Mouse (Mus musculus) adipocyte (in vitro differentiated cells): ENCODE results near the gene Mrps10.
A peak's percentile ranks its signal among the peaks of the same experiment; 100 is the strongest.
"Not testable (repeated sequence)": the region's sequence is repeated elsewhere in the genome, so short reads cannot be mapped to it uniquely, and the experiment has no call there.

Experiments used
- DNase-seq: peaks from one replicate; pipeline ENCODE4 v3.0.0-alpha.2; 2016; ENCODE audit warnings: low spot score

Gene Mrps10

GRCm38 (mm10) chr17:47381917-47382316 is 13.2 kb downstream of the Mrps10 start:
- DNase-seq, result no peak

- peak; percentile 46 for DNase-seq
Observed at GRCm38 (mm10) chr17:47383266-47383665, 14.6 kb downstream of the Mrps10 start.

GRCm38 (mm10) chr17:47384064-47384463 is 15.4 kb downstream of the Mrps10 start:
- no peak for DNase-seq

- DNase-seq, result no peak
Observed at GRCm38 (mm10) chr17:47385145-47385544, 16.5 kb downstream of the Mrps10 start, which contains the start of gene Guca1b. Gene Guca1b (plus strand): TSS chr17:47385393.

- DNase-seq, result no peak
Observed at GRCm38 (mm10) chr17:47386649-47387048, 18.0 kb downstream of the Mrps10 start.

- no peak for DNase-seq
Observed at GRCm38 (mm10) chr17:47394223-47394869, 25.7 kb downstream of the Mrps10 start.

- no peak for DNase-seq
Observed at GRCm38 (mm10) chr17:47395376-47395913, 26.8 kb downstream of the Mrps10 start.

GRCm38 (mm10) chr17:47399091-47399490 is 30.4 kb downstream of the Mrps10 start:
- no peak for DNase-seq

- no peak for DNase-seq
Observed at GRCm38 (mm10) chr17:47400451-47400850, 31.8 kb downstream of the Mrps10 start, which contains the start of gene Guca1a. Gene Guca1a (minus strand): TSS chr17:47400584.

GRCm38 (mm10) chr17:47407717-47408557 is 39.2 kb downstream of the Mrps10 start:
- DNase-seq, result no peak

- DNase-seq, result no peak
Observed at GRCm38 (mm10) chr17:47408558-47408898, 39.8 kb downstream of the Mrps10 start.

- not testable (repeated sequence) for DNase-seq
Observed at GRCm38 (mm10) chr17:47409897-47410861, 41.5 kb downstream of the Mrps10 start.

- DNase-seq, result no peak
Observed at GRCm38 (mm10) chr17:47420195-47420594, 51.5 kb downstream of the Mrps10 start.

GRCm38 (mm10) chr17:47421566-47421965 is 52.9 kb downstream of the Mrps10 start:
- DNase-seq, result no peak

- DNase-seq, result not testable (repeated sequence)
Observed at GRCm38 (mm10) chr17:47422616-47423015, 53.9 kb downstream of the Mrps10 start.

GRCm38 (mm10) chr17:47424186-47424585 is 55.5 kb downstream of the Mrps10 start:
- DNase-seq, result no peak

GRCm38 (mm10) chr17:47427316-47427715 is 58.6 kb downstream of the Mrps10 start:
- DNase-seq, result no peak

GRCm38 (mm10) chr17:47428831-47429304 is 60.2 kb downstream of the Mrps10 start:
- DNase-seq, result peak; percentile 15

- DNase-seq, result no peak
Observed at GRCm38 (mm10) chr17:47430815-47431214, 62.1 kb downstream of the Mrps10 start.
